Mouse (Mus musculus) erythroblast, embryonic 14.5 days (primary cell): ENCODE measurements around the gene Abraxas2. TPM values are rescaled to one million over a fixed set of nuclear protein-coding genes. Genes with fewer than 3 reads are reported as not detected.

Experiments
- H3K27me3 ChIP-seq: 2 replicates; pipeline ENCODE4 v1.6.1; 2012; ENCODE audit warnings: inconsistent platforms; ENCODE audit not compliant: control insufficient read depth
- H3K36me3 ChIP-seq: 2 replicates; pipeline ENCODE4 v1.6.1; 2012; ENCODE audit warnings: mild to moderate bottlenecking, inconsistent platforms; ENCODE audit not compliant: control insufficient read depth
- H3K4me1 ChIP-seq: 2 replicates; pipeline ENCODE4 v1.6.1; 2012; ENCODE audit warnings: inconsistent platforms; ENCODE audit not compliant: control insufficient read depth
- H3K4me3 ChIP-seq: replicated peaks from 2 replicates; pipeline ENCODE3; 2012; ENCODE audit warnings: moderate library complexity, mild to moderate bottlenecking, inconsistent platforms
- H3K9me3 ChIP-seq: 2 replicates; pipeline ENCODE4 v1.6.1; 2012; ENCODE audit warnings: low read length, inconsistent platforms, mixed read lengths; ENCODE audit not compliant: control insufficient read depth
- GATA1 ChIP-seq: IDR thresholded peaks from 2 replicates; pipeline ENCODE4 v1.6.1; 2012; ENCODE audit warnings: low read length, inconsistent platforms, mixed read lengths
- TAL1 ChIP-seq: IDR thresholded peaks from 3 replicates; pipeline ENCODE4 v1.6.1; 2012; ENCODE audit warnings: low read length, inconsistent platforms, mixed read lengths
- polyA plus RNA-seq: library from polyadenylated mRNA; stranded (reverse); fragments of >175 nt; gene quantifications from 2 replicates; pipeline ENCODE4 v1.2.3, GENCODE M21; 2012

Abraxas2 gene
- polyA plus RNA-seq, 1 experiment, result 0.24 TPM

- TF ChIP-seq GATA1, result no peak
- no peak for TF ChIP-seq TAL1
- Histone ChIP-seq H3K36me3 (peaks cover 28% of the 10 kb centered on the region), H3K4me1 (peaks cover 31% of the 10 kb centered on the region), H3K4me3 (peak within 1 kb of the TSS; percentile 92), H3K9me3 (no peaks in the 10 kb centered on the region), H3K27me3 (no peaks in the 10 kb centered on the region)
These were observed 6.7 kb upstream of the Abraxas2 start, which contains the start of gene Eef1akmt2 for GRCm38 (mm10) chr7:132852173-132852844. Gene Eef1akmt2, minus strand, starts transcription at chr7:132852673.

- Histone ChIP-seq H3K9me3 (no peaks in the 10 kb centered on the region), H3K4me3 (no peak overlapping the region), H3K4me1 (peaks cover 35% of the 10 kb centered on the region), H3K27me3 (no peaks in the 10 kb centered on the region), H3K36me3 (peaks cover 21% of the 10 kb centered on the region)
- TF ChIP-seq TAL1 (no peak), GATA1 (no peak)
These were observed 5.7 kb upstream of the Abraxas2 start for GRCm38 (mm10) chr7:132853361-132853760.

- Histone ChIP-seq H3K4me3 (no peak overlapping the region), H3K9me3 (no peaks in the 10 kb centered on the region), H3K27me3 (no peaks in the 10 kb centered on the region), H3K36me3 (peaks cover 15% of the 10 kb centered on the region), H3K4me1 (peaks cover 39% of the 10 kb centered on the region)
- no peak for TF ChIP-seq TAL1
- no peak for TF ChIP-seq GATA1
These were observed 5.1 kb upstream of the Abraxas2 start for GRCm38 (mm10) chr7:132853946-132854345.

GRCm38 (mm10) chr7:132856083-132856482 is 2.9 kb upstream of the Abraxas2 start:
- no peaks in the 10 kb centered on the region for H3K27me3 ChIP-seq
- H3K36me3 ChIP-seq, result no peaks in the 10 kb centered on the region
- peaks cover 51% of the 10 kb centered on the region for H3K4me1 ChIP-seq
- TF ChIP-seq GATA1 (no peak), TAL1 (no peak)
- no peak overlapping the region for H3K4me3 ChIP-seq
- no peaks in the 10 kb centered on the region for H3K9me3 ChIP-seq

GRCm38 (mm10) chr7:132858043-132858608 is 899 bp upstream of the Abraxas2 start:
- no peak for TF ChIP-seq TAL1
- no peak for TF ChIP-seq GATA1
- H3K27me3 ChIP-seq, result no peaks in the 10 kb centered on the region
- H3K9me3 ChIP-seq, result no peaks in the 10 kb centered on the region
- H3K4me3 ChIP-seq, result no peak overlapping the region
- peaks cover 40% of the 10 kb centered on the region for H3K4me1 ChIP-seq
- peaks cover 6% of the 10 kb centered on the region for H3K36me3 ChIP-seq

- H3K27me3 ChIP-seq, result no peaks in the 10 kb centered on the region
- peaks cover 10% of the 10 kb centered on the region for H3K4me1 ChIP-seq
- H3K4me3 ChIP-seq, result no peak overlapping the region
- peaks cover 67% of the 10 kb centered on the region for H3K36me3 ChIP-seq
- no peaks in the 10 kb centered on the region for H3K9me3 ChIP-seq
- no peak for TF ChIP-seq TAL1
- TF ChIP-seq GATA1, result no peak
These were observed 7.3 kb downstream of the Abraxas2 start for GRCm38 (mm10) chr7:132866316-132866715.

GRCm38 (mm10) chr7:132873043-132873442 is 14.0 kb downstream of the Abraxas2 start:
- Histone ChIP-seq H3K9me3 (no peaks in the 10 kb centered on the region), H3K27me3 (no peaks in the 10 kb centered on the region), H3K4me1 (no peaks in the 10 kb centered on the region), H3K4me3 (no peak overlapping the region), H3K36me3 (peaks cover 91% of the 10 kb centered on the region)
- TF ChIP-seq GATA1 (no peak), TAL1 (no peak)

GRCm38 (mm10) chr7:132875391-132876086 is 16.5 kb downstream of the Abraxas2 start:
- no peak overlapping the region for H3K4me3 ChIP-seq
- H3K4me1 ChIP-seq, result no peaks in the 10 kb centered on the region
- no peaks in the 10 kb centered on the region for H3K9me3 ChIP-seq
- no peaks in the 10 kb centered on the region for H3K27me3 ChIP-seq
- TF ChIP-seq TAL1 (no peak), GATA1 (no peak; the same call in 1 of the 2 replicates)
- H3K36me3 ChIP-seq, result peaks cover 92% of the 10 kb centered on the region

GRCm38 (mm10) chr7:132880276-132880675 is 21.3 kb downstream of the Abraxas2 start:
- H3K36me3 ChIP-seq, result peaks cover 97% of the 10 kb centered on the region
- no peaks in the 10 kb centered on the region for H3K4me1 ChIP-seq
- H3K27me3 ChIP-seq, result no peaks in the 10 kb centered on the region
- no peak for TF ChIP-seq TAL1
- no peak for TF ChIP-seq GATA1
- no peak overlapping the region for H3K4me3 ChIP-seq
- H3K9me3 ChIP-seq, result no peaks in the 10 kb centered on the region
